Mouse (Mus musculus): ENCODE results near the gene Zfp575.

DNA sequence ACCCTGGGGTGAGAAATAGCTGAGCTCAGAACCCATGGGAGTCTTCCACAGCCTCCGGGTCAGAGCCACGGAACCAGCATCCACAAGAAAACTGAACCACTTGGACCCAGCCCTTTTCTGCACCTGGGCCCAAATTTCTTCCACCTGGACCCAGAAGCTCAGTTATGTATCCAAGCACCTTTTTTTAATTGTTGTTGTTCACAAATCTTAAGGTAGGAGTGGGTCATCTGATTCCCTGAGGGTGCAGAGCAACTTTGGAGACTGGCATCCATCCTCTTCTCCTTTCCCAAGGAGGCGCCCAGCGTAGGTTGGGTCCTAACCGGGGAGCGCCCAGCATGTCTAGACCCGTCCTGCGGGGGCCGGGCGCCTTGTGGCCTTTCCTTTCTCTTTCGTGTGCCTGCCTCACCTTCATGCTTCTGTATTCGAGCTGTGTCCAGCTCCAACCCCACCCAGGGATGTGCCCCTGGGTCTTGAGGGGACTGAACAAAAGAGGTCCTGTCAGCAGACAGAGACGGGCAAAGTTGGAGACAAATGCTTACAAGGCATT, 41.3 kb downstream of the Zfp575 start, which contains the start of the genes Pinlyp and Xrcc1:
- TF ChIP-seq CTCF (IDR thresholded peaks at IDR 0.05; ENCODE audit: insufficient read depth, low read length) = no peak
- no peak for TF ChIP-seq POLR2A (IDR thresholded peaks at IDR 0.05; ENCODE audit: borderline replicate concordance, extremely low read depth, low read depth, low read length)

All from lung, adult 2 months (tissue).